Mouse (Mus musculus) megakaryocyte, embryonic 14.5 days (primary cell): Measurements from ENCODE around the gene Fgfr4.
"Not testable (repeated sequence)": the region's sequence is repeated elsewhere in the genome, so short reads cannot be mapped to it uniquely, and the experiment has no call there.

Source experiments
- FLI1 ChIP-seq: IDR thresholded peaks from 2 replicates; pipeline ENCODE4 v1.6.1; 2012; ENCODE audit warnings: low read length, inconsistent platforms, mixed read lengths
- GATA1 ChIP-seq: IDR thresholded peaks from 3 replicates; pipeline ENCODE4 v1.6.1; 2012; ENCODE audit warnings: mixed read lengths, low read length, inconsistent platforms, borderline replicate concordance

DNA sequence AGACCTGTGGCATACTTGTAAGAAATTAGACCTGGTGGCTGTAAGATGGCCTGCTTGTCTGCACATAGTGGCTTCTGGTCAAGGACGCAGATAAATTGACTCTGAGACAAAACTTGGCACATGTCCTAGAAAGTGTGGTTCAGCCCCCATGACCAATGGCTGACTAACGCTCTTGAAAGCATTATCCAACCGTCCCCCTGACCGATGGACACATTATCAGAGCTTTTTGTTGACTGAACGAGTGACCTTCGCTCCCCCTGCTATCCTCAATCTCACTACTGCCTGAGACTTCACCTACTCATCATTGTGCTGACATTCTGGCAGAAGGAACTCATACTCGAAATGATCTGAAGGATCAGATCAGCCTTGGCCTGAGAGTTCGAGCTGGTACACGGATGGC lies 34.6 kb downstream of the Fgfr4 start:
- TF ChIP-seq FLI1, GATA1: not testable (repeated sequence)
